Mouse (Mus musculus) CH12.LX (cell line): Measurements from ENCODE around the gene Ypel2.

Source experiments
- CHD1 ChIP-seq: IDR thresholded peaks from 2 replicates; pipeline ENCODE4 v1.6.1; 2012; ENCODE audit warnings: low read depth, low read length, improper control_type of control experiment, inconsistent platforms
- CTCF ChIP-seq, 2 experiments: IDR thresholded peaks in 1 of 2; conservative IDR thresholded peaks in 1 of 2; 2 replicates each; pipeline ENCODE4 v1.5.1; 2011 to 2012; ENCODE audit warnings: low read depth in 2 of 2, low read length in 2 of 2, improper control_type of control experiment in 1 of 2, inconsistent platforms in 1 of 2, mild to moderate bottlenecking in 1 of 2, moderate library complexity in 1 of 2
- EP300 ChIP-seq: IDR thresholded peaks from 2 replicates; pipeline ENCODE4 v1.6.1; 2011; ENCODE audit warnings: low read length, improper control_type of control experiment
- MAZ ChIP-seq: IDR thresholded peaks from 2 replicates; pipeline ENCODE4 v1.6.1; 2012; ENCODE audit warnings: low read depth, mild to moderate bottlenecking, inconsistent platforms, low read length, improper control_type of control experiment, moderate library complexity
- ZNF384 ChIP-seq: IDR thresholded peaks from 2 replicates; pipeline ENCODE4 v1.6.1; 2012; ENCODE audit warnings: low read depth, low read length, improper control_type of control experiment, inconsistent platforms

DNA sequence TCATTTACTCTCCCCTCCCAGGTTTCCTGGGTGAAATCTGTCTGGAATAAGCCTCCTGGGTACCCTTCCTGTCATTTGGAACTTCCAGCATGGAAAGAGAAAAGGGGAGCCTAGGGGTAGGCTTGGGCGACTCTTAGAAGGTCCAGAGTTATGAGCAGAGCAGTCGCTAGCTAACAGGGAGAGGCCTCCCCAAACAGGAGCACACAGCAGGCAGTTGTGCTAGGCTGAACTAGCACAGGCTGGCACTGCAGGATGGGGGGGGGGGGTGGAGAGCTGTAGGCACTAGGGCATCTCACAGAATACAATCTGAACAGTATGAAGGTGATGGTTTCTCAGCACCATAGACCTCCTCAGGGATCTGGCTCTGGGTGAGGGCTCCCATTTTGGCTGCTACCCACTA lies 31.1 kb downstream of the Ypel2 start:
- TF ChIP-seq MAZ (no peak), CTCF (conservative IDR thresholded peaks at IDR 0.05 in 1 of 2, IDR thresholded peaks at IDR 0.05 in 1 of 2; ENCODE audit: low read depth in 2 of 2, low read length in 2 of 2) (no peak), ZNF384 (no peak), CHD1 (no peak), EP300 (no peak)
